Mouse (Mus musculus) T-helper 2 cell (primary cell): ENCODE measurements at regions not wholly inside any gene's neighbourhood (a gene's known extent, or its start where the extent isn't known, plus 50 kb on each side); places are given as distances from the start of the nearest gene placed in this dataset.
"Not testable (repeated sequence)": the region's sequence is repeated elsewhere in the genome, so short reads cannot be mapped to it uniquely, and the experiment has no call there.

ENCODE experiments used
- in situ Hi-C: fragments of 300-600 bp; cut with MboI, MseI; formaldehyde crosslinking; loops from one replicate; pipeline ENCODE4 v1.15.1; 2025; ENCODE audit warnings: high pct_unique_total_duplicates

DNA sequence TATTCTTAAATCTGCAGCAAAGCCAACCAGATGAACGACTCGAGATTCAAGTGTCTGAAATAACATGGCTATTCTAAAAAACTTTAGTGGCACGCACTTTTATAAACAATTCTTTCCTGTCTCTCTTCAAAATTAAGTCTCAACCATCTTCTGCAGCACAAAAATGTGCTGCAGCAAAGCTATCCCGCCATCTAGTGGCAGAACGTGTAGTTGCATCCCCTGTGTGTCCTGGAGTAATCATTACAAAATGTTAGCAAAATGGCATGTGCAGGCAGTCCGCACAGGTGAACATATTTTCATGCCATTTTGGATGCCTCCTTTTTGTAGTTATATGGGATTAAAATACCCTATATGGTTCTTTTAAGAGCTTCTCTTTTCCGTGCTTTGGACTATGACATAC lies 293.1 kb upstream of the Slc7a14 start:
- in situ Hi-C loops: loop anchor here (5.0 kb wide), 1 partner anchor 456 kb away; the partner anchor contains the start of gene Cldn11

DNA sequence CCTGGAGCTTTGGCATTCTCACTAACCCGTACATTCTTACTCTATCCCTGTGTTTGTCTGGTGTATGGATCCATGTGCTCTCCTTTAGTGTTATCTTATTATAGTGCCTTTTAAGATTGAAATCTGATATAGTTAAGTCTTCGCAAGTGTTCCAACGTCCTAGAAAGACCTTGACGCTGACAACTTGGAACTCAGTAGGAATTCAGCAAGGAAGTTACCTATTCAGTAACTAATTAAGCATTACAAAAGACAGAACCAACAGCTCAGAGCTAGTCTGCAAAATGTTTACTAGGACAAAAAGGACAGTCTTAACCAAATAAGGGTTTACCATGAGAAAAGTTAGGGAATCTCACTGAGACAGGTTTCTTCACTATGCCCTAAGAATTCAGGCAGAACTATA lies 286.4 kb upstream of the Slc7a14 start:
- in situ Hi-C loops: not testable (repeated sequence)

- in situ Hi-C loops: no loop called here
These were observed 275.8 kb upstream of the Slc7a14 start for GRCm38 (mm10) chr3:31585971-31586370.

GRCm38 (mm10) chr3:31573849-31574248 lies 263.7 kb upstream of the Slc7a14 start:
- in situ Hi-C loops: no loop called here
